Mouse (Mus musculus): ENCODE measurements around the gene Pi4kb. TPM values are rescaled to one million over a fixed set of nuclear protein-coding genes. Genes with fewer than 3 reads are reported as not detected.
A peak's percentile ranks its signal among the peaks of the same experiment; 100 is the strongest.
"Not testable (repeated sequence)": the region's sequence is repeated elsewhere in the genome, so short reads cannot be mapped to it uniquely, and the experiment has no call there.

Gene Pi4kb
- 10 to 100 TPM; 23.7 to 26.6 TPM for total RNA-seq (2021)
- long read RNA-seq, experiment 1, transcript Pi4kb-201 (11 exons, 3,692 nt) = major isoform, 7 of 7 reads
- long read RNA-seq, experiment 1, partial matches to known transcripts = 0 of 7 reads
- long read RNA-seq, experiment 1, other reads (novel, unspliced or antisense) = 0 of 7 reads
- long read RNA-seq, experiment 2, partial matches to known transcripts = 0 of 2 reads
- long read RNA-seq, experiment 2, other reads (novel, unspliced or antisense) = 1 of 2 reads

GRCm38 (mm10) chr3:94974528-94975422 lies at the start of gene Pi4kb:
TSS of gene Pi4kb (plus strand) at chr3:94974731.
- peak; percentile 92 to 96 for DNase-seq

DNA sequence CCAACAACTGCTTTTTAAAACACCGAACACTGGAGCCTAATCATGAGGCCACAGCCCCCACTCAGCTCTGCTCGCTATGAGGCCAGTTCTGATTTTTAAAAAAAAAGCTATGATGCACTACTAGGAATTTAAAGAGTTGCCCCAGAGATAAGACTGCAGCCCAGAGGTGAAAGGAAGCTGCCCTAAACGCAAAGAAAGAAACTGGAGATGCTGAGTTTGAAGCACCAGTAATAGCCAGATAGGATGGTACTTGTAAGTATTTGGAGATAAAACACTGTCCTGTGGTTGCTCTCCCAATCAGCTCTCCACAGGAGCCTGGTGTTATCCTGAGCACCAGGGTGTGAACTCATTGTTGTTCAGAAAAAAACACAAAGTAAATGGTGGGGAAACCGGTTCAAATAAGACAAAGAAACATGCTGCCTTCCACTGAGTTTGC lies 48.2 kb upstream of the Pi4kb start:
- DNase-seq = not testable (repeated sequence)

GRCm38 (mm10) chr3:94928979-94929378 lies 45.6 kb upstream of the Pi4kb start:
- not testable (repeated sequence) for DNase-seq

DNA sequence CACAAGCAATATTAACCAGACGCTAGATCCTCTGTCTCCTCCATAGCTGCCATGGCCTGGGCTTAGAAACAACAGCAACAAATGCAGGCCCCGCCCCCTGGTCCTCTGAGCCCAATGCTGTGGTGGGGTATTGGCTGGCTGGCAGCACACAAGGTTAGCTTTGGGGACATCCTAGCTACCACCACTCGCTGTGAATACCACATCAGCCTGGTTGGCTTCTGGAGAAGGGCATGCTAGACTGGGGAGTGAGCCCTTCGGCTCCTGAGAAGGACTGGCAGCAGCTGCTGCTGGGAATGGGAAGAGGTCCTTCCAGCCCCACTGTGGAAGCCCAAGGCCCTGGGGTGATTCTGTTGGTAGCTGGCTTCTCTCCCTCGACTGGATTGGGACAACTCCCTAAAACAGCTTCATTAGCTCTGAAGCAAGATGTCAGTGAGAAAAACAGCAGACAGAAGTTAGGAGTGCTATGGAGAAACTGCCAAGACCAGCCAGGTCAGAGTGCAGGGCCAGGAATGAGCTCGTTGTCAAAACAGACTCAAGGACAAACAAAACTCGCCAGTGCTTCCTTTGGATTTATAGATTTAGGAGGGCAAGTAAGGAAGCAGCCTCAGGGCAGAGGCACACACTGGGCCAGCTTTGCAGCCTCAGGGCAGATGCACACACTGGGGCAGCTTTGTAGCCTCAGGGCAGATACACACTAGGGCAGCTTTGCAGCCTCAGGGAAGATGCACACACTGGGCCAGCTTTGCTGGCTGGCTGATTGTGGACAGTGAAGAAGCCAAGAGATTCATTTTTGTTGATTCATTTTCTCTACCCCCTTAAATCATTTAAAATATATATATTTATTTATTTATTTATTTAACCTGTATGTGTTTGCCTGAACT lies 43.9 kb upstream of the Pi4kb start:
- peak; percentile 52 to 61 for DNase-seq

DNA sequence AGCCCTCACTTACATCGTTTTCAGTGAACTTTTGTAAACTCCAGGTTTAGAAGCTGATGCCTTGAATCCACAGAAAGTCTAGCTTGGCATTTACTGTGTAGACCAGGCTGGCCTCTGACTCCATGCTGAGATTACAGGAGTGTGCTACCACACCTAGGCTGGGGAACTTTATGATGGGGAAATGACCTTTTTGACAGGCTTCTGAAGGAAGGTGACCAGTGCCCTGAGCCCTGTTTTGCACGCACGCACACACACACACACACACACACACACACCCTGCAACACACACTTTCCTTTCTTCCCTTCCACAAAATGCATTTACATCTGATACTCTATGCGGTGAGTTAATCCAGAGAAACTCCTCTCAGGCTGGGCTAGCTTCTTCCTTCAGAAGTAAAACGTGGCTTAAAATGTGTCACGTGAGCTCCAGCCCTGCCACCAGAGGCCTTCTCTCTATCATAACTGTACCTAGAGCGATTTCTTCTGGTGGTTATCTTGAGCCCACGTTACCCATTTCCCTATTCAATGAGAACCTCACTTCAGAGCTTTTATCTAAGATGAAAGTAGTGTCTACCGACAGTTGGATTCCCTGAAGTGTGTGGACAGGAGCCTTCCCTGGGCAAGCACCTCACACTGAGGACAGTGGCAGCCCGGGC lies 43.0 kb upstream of the Pi4kb start:
- not testable (repeated sequence) for DNase-seq

GRCm38 (mm10) chr3:94932279-94932678 lies 42.3 kb upstream of the Pi4kb start:
- not testable (repeated sequence) for DNase-seq

DNA sequence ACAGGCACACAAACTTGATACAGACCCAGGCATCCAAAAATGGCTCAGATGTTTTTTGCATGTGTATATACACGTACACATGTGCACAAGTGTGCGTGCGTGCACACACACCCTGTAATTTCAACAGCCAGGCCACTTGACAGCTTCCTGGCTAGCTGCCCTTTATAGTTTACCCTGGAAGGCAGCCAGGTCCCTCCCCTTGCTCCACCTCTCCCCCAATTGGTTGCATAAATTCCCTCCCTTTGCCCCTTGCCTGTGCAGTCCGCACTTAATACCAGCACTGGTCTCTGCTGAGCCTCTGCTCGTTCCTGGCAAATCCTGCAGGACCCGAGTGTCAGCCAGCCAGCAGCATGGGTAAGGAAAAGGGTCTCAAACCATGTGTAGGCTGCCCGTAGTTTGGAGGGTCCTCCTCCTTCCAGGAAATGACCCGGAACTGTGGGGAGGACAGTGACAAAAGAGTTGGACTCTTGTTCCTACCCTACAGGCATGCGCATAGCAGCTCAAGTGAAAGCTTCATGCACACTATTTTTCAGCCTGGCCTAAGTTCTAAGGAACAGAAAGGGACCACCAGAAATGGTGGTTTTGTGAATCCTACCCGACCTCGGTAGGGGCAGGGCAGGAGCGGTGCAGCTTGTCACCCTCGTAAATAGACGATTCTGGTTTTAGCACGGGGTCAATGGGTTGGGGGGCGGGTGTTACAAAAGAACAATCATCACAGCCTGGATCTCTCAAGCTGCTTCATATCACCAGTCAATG lies 41.5 kb upstream of the Pi4kb start, which contains the start of gene Selenbp1:
TSS of gene Selenbp1 (plus strand) at position 248 of the 756 bp plus-strand sequence.
- peak; percentile 95 for DNase-seq

DNA sequence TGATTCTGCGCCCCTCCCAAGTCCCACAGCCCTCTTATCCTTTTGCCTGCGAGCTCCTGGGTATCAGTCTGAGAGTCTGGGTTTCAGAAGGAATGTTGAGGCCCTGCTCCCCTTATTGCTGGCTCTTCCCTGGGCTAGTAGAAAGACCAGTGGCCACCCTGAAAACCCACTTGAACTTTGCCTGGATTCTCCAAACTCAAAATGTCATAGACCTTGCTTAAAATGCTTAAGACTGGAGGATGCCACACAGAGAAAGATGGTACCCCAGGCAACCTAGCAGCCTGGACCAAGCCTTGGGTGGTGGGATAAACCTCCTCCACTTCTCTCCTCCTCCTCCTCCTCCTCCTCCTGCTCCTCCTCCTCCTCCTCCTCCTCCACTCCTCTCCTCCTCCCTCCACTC lies 40.9 kb upstream of the Pi4kb start:
- not testable (repeated sequence) for DNase-seq

GRCm38 (mm10) chr3:94934564-94934963 lies 40.0 kb upstream of the Pi4kb start:
- DNase-seq = not testable (repeated sequence)

GRCm38 (mm10) chr3:94935332-94935731 lies 39.2 kb upstream of the Pi4kb start:
- peak; percentile 91 to 93 for DNase-seq

DNA sequence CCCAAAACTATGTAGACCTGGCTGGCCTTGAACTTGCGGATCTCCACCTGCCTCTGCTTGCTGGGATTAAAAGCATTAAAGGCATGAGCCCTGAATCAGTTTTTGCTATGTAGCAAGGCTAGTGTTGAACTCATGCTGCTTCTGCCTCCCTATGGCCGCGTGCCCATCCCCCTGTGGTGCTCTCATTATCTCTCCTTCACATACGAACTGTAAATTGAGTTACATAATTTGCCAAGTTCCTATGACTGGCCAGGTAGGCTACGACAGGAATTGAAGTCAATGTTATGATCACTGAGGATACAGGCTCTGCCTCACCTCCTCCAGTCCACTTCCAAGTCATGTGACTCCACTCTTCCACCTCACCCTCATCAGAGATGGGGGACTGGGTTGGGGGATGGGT lies 38.4 kb upstream of the Pi4kb start:
- DNase-seq = not testable (repeated sequence)

- not testable (repeated sequence) for DNase-seq
Measured at GRCm38 (mm10) chr3:94937194-94937593, 37.3 kb upstream of the Pi4kb start.

- not testable (repeated sequence) for DNase-seq
Measured at GRCm38 (mm10) chr3:94940033-94940432, 34.5 kb upstream of the Pi4kb start.

- DNase-seq = not testable (repeated sequence)
Measured at GRCm38 (mm10) chr3:94942211-94942967, 32.1 kb upstream of the Pi4kb start.

- not testable (repeated sequence) for DNase-seq
Measured at GRCm38 (mm10) chr3:94943706-94944105, 30.8 kb upstream of the Pi4kb start.

DNA sequence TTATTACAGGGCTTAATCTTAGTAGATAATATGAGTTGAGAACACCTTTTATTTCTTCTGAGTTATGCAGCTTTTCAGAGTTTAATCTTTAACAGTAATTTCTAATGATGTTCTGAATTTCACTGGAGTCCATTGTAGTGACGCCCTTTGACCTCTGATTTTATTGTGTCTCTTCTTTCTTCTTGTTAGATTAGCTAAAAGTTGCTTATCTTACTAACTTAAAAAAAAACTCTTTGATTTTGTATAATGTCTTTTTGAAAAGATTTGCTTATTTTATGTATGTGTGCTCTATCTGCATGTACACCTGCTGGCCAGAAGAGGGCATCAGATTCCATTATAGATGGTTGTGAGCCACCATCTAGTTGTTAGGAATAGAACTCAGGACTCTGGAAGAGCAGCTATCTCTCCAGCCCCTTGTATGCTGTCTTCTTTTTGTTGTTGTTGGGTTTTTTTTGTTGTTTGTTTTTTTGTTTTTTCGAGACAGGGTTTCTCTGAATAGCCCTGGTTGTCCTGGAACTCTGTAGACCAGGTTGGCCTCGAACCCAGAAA lies 26.4 kb upstream of the Pi4kb start:
- DNase-seq = peak; percentile 45 to 47

DNA sequence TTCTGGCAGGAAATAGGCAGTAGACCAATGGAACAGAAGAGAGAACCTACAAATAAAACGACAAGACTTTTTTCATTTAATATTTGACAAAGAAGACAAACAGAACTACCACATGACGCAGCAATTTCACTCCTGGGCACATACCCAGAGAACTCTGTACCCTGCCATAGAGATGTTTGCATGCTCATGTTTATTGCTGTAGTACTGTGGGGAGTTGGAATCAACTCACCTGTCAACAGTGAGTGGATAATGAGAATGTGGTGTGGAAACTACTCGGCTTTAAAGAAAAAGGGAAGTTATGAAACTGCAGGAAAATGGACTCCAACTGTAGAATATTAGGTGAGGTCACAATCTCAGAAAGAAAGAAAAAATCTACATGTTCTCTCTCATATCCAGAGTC lies 24.9 kb upstream of the Pi4kb start:
- no peak for DNase-seq

DNA sequence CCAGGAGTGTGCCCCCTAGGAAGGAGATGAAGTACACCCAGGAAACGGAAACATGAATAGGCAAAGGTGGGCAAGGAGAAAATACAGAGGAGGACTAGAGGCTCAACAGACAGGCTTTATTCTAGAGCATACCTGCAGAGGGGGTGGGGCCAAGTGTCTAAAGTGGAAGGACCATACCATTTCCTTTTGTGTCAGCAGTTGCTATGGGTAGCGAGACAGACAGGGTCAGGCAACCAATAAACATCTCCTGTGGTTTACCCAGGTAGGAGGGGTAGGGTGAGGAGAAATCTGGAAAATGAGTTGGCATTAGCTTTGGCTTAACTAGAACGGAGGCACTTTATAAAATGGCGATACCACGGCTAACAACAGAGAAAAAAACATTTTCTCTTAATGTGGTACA lies 21.7 kb upstream of the Pi4kb start:
- peak in 1 of 2 experiments; percentile 29 for DNase-seq

GRCm38 (mm10) chr3:94953384-94953763 lies 21.2 kb upstream of the Pi4kb start:
- no peak for DNase-seq
